Mouse (Mus musculus) ES-Bruce4 (cell line): Measurements from ENCODE around the gene Sh3bgrl3.

Experiments used
- CTCF ChIP-seq: IDR thresholded peaks from one replicate; pipeline ENCODE4 v1.8.1; 2011; ENCODE audit warnings: low read depth, low read length
- EP300 ChIP-seq: IDR thresholded peaks from 2 replicates; pipeline ENCODE4 v1.6.1; 2011; ENCODE audit warnings: low read depth, low read length; ENCODE audit not compliant: insufficient read depth
- POLR2A ChIP-seq: IDR thresholded peaks from one replicate; pipeline ENCODE4 v1.8.1; 2011; ENCODE audit warnings: low read length; ENCODE audit not compliant: insufficient read depth

GRCm38 (mm10) chr4:134080674-134081073 is 47.9 kb downstream of the Sh3bgrl3 start:
- TF ChIP-seq POLR2A, result no peak
- TF ChIP-seq CTCF, result no peak
- TF ChIP-seq EP300, result no peak
